ENCODE assay signal across 14 mouse cellular contexts in the genomic region with DNA sequence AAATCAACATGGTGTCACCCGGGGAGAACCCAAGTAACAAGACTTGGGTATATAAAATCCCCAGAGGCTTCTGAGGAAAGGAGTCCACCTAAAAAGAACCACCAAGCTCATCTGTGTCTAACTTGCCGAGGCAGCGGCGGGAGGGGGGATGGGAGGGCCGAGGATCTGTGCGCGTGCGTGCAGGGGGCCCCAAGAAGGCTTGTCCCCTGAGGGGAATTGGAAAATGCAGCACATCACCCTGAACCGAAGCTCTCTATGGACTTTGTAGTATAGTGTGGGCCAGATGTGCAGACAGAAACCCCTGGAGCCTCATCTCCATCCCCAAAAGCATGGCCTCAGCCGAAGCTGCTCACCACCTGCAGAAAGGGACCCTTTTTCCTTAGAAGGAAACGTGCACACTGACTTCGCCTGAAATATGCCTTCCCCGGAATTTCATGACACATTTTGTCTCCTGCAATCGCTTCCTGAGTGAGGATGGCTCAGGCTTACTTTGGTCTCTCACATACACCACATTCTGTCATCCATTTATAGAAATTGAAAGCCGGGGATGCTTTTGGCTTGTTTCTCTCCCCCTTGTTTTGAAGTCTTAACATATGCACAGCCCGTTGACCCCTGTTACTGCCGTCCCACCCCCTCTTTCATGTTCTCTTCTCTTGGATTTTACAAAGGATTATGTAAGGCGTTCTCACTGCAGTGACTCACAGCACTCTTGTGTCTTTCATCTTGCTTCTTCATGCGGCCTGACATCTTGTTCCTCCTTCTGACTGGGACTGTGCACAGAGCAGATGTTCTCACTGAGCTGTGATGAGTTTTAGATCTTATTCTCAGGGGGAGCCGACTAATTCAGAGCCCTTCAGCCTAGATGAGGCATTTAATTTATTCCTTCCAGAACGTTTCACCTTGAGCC.
DNase-seq lines count a peak whose midpoint lies in the region; ATAC-seq lines count a peak whose summit lies in the region.
"Had no signal": no experiment of that assay in that cellular context is flagged by ENCODE, and none has a peak within 500 bp of the region (broad histone marks: within the 10 kb centered on the region; RNA-seq: fewer than 3 reads in every experiment).

No protein-coding gene starts in this region.

- H3K9me3 ChIP-seq in hindbrain, embryonic 15.5 days = no peaks in the 10 kb centered on the region
- H3K9me3 ChIP-seq in midbrain, embryonic 10.5 days (replicated peaks) = no peaks in the 10 kb centered on the region
- H3K9me3 ChIP-seq: embryonic facial prominence, embryonic 12.5 days; heart, embryonic 13.5 days had no signal

- 0 out of 2 replicates have a peak, but pooled peaks cover 9% of the 10 kb centered on the region for H3K4me1 ChIP-seq in hindbrain, embryonic 15.5 days (replicated peaks)
- peaks cover 17% of the 10 kb centered on the region for H3K4me1 ChIP-seq in midbrain, embryonic 10.5 days
- H3K4me1 ChIP-seq: heart, embryonic 13.5 days had no signal

- no peak overlapping the region for H3K27ac ChIP-seq in hindbrain, embryonic 15.5 days (replicated peaks)
- peak overlapping the region; percentile 69; the same call in 1 of the 2 replicates for H3K27ac ChIP-seq in midbrain, embryonic 10.5 days (replicated peaks)
- H3K27ac ChIP-seq: embryonic facial prominence, embryonic 12.5 days; heart, embryonic 13.5 days had no signal

- peak; percentile 59 for ATAC-seq in hindbrain, embryonic 15.5 days (ENCODE audit: low FRiP score, low read depth)
- no peak for ATAC-seq in erythroid progenitor cell, adult 5-6 weeks (replicated peaks; ENCODE audit: low FRiP score, poor library complexity, severe bottlenecking)

- H3K27me3 ChIP-seq in hindbrain, embryonic 15.5 days = no peaks in the 10 kb centered on the region
- peaks cover 8% of the 10 kb centered on the region; the same call in 1 of the 2 replicates for H3K27me3 ChIP-seq in midbrain, embryonic 10.5 days (ENCODE audit: low read depth, poor library complexity, severe bottlenecking)
- H3K27me3 ChIP-seq: embryonic facial prominence, embryonic 12.5 days; heart, embryonic 13.5 days had no signal

- H3K9ac ChIP-seq in hindbrain, embryonic 15.5 days = no peak overlapping the region
- H3K9ac ChIP-seq: embryonic facial prominence, embryonic 12.5 days; heart, embryonic 13.5 days; lung, embryonic 14.5 days had no signal

- no peaks in the 10 kb centered on the region for H3K36me3 ChIP-seq in hindbrain, embryonic 15.5 days
- H3K36me3 ChIP-seq in midbrain, embryonic 10.5 days = no peaks in the 10 kb centered on the region
- H3K36me3 ChIP-seq: embryonic facial prominence, embryonic 12.5 days; heart, embryonic 13.5 days had no signal

- peak; percentile 64 for DNase-seq in right cerebral cortex, adult 18-20 months
- DNase-seq in right cerebral cortex, postnatal 14 days = no peak
- DNase-seq in midbrain, embryonic 10.5 days (ENCODE audit: low spot score) = peak; percentile 31
- peak; percentile 67 for DNase-seq in telencephalon, adult 2 months (ENCODE audit: low read depth, low spot score)
- no peak for DNase-seq in ovary, postnatal 10 days (ENCODE audit: low spot score)
- no peak for DNase-seq in adrenal gland, postnatal 10 days
- DNase-seq: adrenal gland, adult 8-10 months; lung, embryonic 14.5 days; spleen, adult 18-20 months had no signal

- no peak overlapping the region for H3K4me3 ChIP-seq in hindbrain, embryonic 15.5 days
- no peak overlapping the region for H3K4me3 ChIP-seq in midbrain, embryonic 10.5 days
- H3K4me3 ChIP-seq: embryonic facial prominence, embryonic 12.5 days; heart, embryonic 13.5 days; myocyte had no signal

- no peak overlapping the region for H3K4me2 ChIP-seq in hindbrain, embryonic 15.5 days
- H3K4me2 ChIP-seq: embryonic facial prominence, embryonic 12.5 days; heart, embryonic 13.5 days; lung, embryonic 14.5 days had no signal

- WGBS in hindbrain, embryonic 15.5 days = 47% methylated on average over 21 of the region's 21 CpGs
- WGBS in midbrain, embryonic 10.5 days = 50% methylated on average over 21 of the region's 21 CpGs

Comparison
In these comparisons a context has a peak if more than half of its experiments do, and no peak if none do; other contexts are left out.
1. DNase-seq: peak in right cerebral cortex, adult 18-20 months (single experiment), midbrain, embryonic 10.5 days (single experiment) and telencephalon, adult 2 months (single experiment); none in right cerebral cortex, postnatal 14 days (single experiment), ovary, postnatal 10 days (single experiment) and adrenal gland, postnatal 10 days (single experiment).